Mouse (Mus musculus): Measurements from ENCODE around the gene C2cd4c. TPM values are rescaled to one million over a fixed set of nuclear protein-coding genes. Genes with fewer than 3 reads are reported as not detected.

C2cd4c gene
- polyA plus RNA-seq (2015; fragmentation: Nextera tagmentation; extraction: Ambion mirVana), result not detected in 2 replicates

DNA sequence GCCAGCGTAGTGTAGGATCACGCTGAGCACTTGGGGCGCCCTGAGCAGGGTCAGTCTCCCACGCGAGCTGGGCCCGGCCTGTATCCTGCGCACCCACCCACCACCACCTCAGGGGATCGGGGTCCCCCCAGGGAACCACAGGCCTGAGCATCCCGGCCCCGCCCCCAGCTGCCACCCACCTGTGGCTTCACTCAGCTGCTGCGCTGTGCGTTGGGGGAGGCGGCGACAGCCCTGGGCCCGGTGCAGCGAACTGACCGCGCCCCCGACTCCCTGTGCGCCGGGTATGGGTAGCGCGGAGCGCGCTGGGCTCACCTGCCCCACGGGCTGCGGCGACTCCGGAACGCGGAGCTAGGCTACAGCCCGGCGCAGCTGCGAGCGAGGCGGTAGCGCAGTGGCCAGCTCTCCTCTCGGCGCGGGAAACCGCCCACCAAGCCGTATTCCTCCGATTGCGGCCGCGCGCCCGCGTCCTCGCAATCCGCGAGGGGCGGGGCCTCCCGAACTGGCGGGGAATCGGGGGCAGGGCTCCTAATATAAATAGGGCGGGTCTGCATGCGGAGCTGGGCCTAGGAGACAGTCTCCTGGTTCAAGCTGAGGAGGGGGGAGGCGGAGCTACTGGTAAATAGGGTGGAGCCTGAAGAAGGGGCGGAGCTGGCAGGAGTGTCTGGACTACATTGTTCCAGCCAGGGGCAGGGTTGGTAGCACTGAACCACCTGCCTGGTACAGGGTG, at the start of gene C2cd4c:
C2cd4c (minus strand) TSS at position 448 of the 727 bp plus-strand sequence.
- Histone ChIP-seq H3K4me1 (ENCODE audit: control insufficient read depth, low read depth, low read length) (peaks cover 4% of the 10 kb centered on the region; the same call in 1 of the 2 replicates), H3K27ac (ENCODE audit: low read length) (no peak within 1 kb of the TSS), H3K27me3 (ENCODE audit: control insufficient read depth, insufficient read depth, low read depth, low read length) (peaks cover 33% of the 10 kb centered on the region), H3K36me3 (ENCODE audit: control insufficient read depth, insufficient read depth) (no peaks in the 10 kb centered on the region), H3K9me3 (replicated peaks; ENCODE audit: control insufficient read depth, low read length) (no peaks in the 10 kb centered on the region), H3K4me2 (ENCODE audit: low read depth, low read length) (peak within 1 kb of the TSS; percentile 74), H3K4me3 (ENCODE audit: low read depth, low read length) (peak within 1 kb of the TSS; percentile 52), H3K9ac (ENCODE audit: low read depth, low read length) (no peak within 1 kb of the TSS)
- ATAC-seq (ENCODE audit: low read depth), result peak; percentile 72
- 2% methylated on average over 55 of the region's 60 CpGs for WGBS (ENCODE audit: insufficient replicate concordance)

DNA sequence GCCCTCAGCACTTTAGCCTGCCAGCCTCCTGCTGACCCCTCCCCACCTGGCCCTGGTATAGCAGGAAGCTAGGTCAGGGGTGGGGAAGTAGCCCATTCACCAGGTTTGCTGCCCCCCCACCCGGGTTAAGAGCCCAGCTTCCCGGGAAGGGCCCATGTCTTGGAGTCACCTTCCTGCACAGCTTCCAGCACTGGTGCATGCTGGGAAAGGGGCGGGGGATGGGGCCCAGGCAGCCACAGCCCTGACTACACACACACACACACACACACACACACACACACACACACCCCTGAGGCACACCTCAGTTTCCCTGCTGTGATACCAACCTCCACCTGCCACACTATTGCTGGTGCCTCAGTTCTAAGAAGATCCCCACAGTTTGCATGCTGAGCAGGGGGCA, 48.0 kb upstream of the C2cd4c start:
- ATAC-seq (ENCODE audit: low read depth), result no peak
- WGBS (ENCODE audit: insufficient replicate concordance), result 33% methylated on average over 3 of the region's 3 CpGs

DNA sequence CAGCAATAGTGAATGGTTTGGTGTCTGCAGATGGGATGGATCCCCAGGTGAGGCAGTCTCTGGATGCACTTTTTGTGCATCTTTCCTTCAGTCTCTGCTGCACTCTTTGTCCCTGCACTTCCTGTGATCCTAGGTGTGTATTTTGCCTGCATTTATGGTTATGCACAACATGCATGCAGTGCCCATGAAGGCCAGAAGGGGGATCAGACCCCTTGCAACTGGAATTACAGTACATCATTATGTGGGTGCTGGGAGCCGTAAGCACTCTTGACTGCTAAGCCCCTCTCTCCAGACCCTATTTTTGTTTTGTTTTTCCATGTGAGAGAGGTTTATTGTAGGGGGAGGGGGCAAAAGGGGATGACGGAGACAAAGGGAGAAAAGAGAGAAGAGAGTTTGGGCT, 46.5 kb upstream of the C2cd4c start:
- Histone ChIP-seq H3K9ac (ENCODE audit: low read depth, low read length) (no peak overlapping the region), H3K4me2 (ENCODE audit: low read depth, low read length) (no peak overlapping the region), H3K27ac (ENCODE audit: low read length) (no peak overlapping the region), H3K9me3 (replicated peaks; ENCODE audit: control insufficient read depth, low read length) (no peaks in the 10 kb centered on the region), H3K36me3 (ENCODE audit: control insufficient read depth, insufficient read depth) (no peaks in the 10 kb centered on the region), H3K4me1 (ENCODE audit: control insufficient read depth, low read depth, low read length) (no peaks in the 10 kb centered on the region; the same call in 1 of the 2 replicates), H3K4me3 (ENCODE audit: low read depth, low read length) (no peak overlapping the region), H3K27me3 (ENCODE audit: control insufficient read depth, insufficient read depth, low read depth, low read length) (0 out of 2 replicates have a peak, but pooled peaks cover 2% of the 10 kb centered on the region)
- ATAC-seq (ENCODE audit: low read depth), result no peak
- WGBS (ENCODE audit: insufficient replicate concordance), result 75% methylated on average over 2 of the region's 2 CpGs

More for the DNA sequence above, 48.0 kb upstream of the C2cd4c start:
- Histone ChIP-seq H3K4me1 (ENCODE audit: control insufficient read depth, low read depth, low read length) (no peaks in the 10 kb centered on the region; the same call in 1 of the 2 replicates), H3K4me3 (ENCODE audit: low read depth, low read length) (no peak overlapping the region), H3K27me3 (ENCODE audit: control insufficient read depth, insufficient read depth, low read depth, low read length) (no peaks in the 10 kb centered on the region), H3K27ac (ENCODE audit: low read length) (no peak overlapping the region), H3K36me3 (ENCODE audit: control insufficient read depth, insufficient read depth) (no peaks in the 10 kb centered on the region), H3K9ac (ENCODE audit: low read depth, low read length) (no peak overlapping the region), H3K9me3 (replicated peaks; ENCODE audit: control insufficient read depth, low read length) (no peaks in the 10 kb centered on the region), H3K4me2 (ENCODE audit: low read depth, low read length) (no peak overlapping the region)

DNA sequence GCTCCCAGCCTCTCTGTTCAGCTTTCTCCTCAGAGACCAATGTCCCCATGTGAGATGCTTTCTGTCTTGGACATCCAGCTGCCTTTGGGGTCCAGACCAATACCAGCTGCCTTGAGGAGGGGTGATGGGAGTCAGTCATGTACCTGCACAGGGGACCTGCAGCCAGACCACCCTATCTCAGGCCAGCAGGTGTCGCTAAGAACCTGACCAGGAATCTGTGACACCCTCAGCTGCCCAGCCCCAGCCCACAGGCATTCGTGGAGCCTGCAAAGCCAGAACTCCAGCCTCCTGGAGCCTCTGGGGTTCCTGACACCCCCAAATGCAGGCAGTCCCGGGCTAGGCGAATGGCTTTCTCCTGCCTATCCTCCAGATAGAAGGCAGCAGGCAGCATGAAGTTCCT, 45.0 kb upstream of the C2cd4c start:
- no peaks in the 10 kb centered on the region for H3K36me3 ChIP-seq (ENCODE audit: control insufficient read depth, insufficient read depth)
- no peaks in the 10 kb centered on the region for H3K4me1 ChIP-seq (ENCODE audit: control insufficient read depth, low read depth, low read length)
- H3K4me2 ChIP-seq (ENCODE audit: low read depth, low read length), result no peak overlapping the region
- no peaks in the 10 kb centered on the region for H3K9me3 ChIP-seq (replicated peaks; ENCODE audit: control insufficient read depth, low read length)
- 0 out of 2 replicates have a peak, but pooled peaks have one; percentile 24 for ATAC-seq (ENCODE audit: low read depth)
- H3K9ac ChIP-seq (ENCODE audit: low read depth, low read length), result no peak overlapping the region
- 0 out of 2 replicates have a peak, but pooled peaks cover 2% of the 10 kb centered on the region for H3K27me3 ChIP-seq (ENCODE audit: control insufficient read depth, insufficient read depth, low read depth, low read length)
- no peak overlapping the region for H3K27ac ChIP-seq (ENCODE audit: low read length)
- WGBS (ENCODE audit: insufficient replicate concordance), result 16% methylated on average over 4 of the region's 4 CpGs
- no peak overlapping the region for H3K4me3 ChIP-seq (ENCODE audit: low read depth, low read length)

DNA sequence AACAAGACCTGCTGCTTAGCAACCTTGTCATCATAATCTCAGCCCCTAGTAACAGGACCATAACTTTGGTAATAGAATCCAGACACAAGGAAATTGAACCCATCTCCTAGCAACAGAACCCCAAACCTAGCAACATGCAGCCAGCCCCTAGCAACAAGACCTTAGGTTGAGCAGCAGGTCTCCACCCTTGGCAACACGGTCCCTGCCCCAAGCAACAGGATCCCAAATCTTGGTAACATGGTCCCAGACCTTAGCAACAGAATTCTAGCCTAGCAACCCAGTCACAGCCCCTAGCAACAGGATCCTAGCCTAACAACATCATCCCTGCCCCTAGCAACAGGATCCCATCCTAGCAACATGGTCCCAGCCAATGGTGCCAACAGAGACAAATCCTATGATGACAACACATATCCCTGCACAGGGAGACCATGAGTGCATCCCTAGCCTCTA, 41.1 kb upstream of the C2cd4c start:
- H3K4me2 ChIP-seq (ENCODE audit: low read depth, low read length), result no peak overlapping the region
- ATAC-seq (ENCODE audit: low read depth), result no peak
- no peaks in the 10 kb centered on the region for H3K36me3 ChIP-seq (ENCODE audit: control insufficient read depth, insufficient read depth)
- no peak overlapping the region for H3K27ac ChIP-seq (ENCODE audit: low read length)
- no peak overlapping the region for H3K4me3 ChIP-seq (ENCODE audit: low read depth, low read length)
- 0 out of 2 replicates have a peak, but pooled peaks cover 4% of the 10 kb centered on the region for H3K27me3 ChIP-seq (ENCODE audit: control insufficient read depth, insufficient read depth, low read depth, low read length)
- no peaks in the 10 kb centered on the region for H3K9me3 ChIP-seq (replicated peaks; ENCODE audit: control insufficient read depth, low read length)
- 38% methylated on average over 1 of the region's 1 CpGs for WGBS (ENCODE audit: insufficient replicate concordance)
- H3K9ac ChIP-seq (ENCODE audit: low read depth, low read length), result no peak overlapping the region
- no peaks in the 10 kb centered on the region for H3K4me1 ChIP-seq (ENCODE audit: control insufficient read depth, low read depth, low read length)

DNA sequence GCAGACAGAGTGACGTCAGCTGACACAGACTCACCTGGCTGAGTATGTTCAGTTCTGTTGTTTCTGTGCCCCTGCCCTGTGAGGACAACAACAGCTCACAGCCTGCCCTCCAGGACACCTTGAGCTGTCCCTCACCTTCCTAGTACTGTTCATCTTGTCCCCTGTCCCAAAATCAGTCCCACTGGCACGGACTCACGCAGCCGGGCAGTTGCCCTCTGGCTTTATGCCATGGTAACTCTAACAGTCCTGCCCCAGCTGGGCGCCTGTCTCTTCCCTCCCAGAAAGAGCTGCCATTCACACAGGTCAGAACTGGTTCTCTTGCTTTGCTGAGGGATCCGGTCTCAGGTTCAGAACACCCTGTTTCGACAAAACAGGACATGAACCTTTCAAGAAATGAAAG, 39.0 kb upstream of the C2cd4c start:
- Histone ChIP-seq H3K27me3 (ENCODE audit: control insufficient read depth, insufficient read depth, low read depth, low read length) (0 out of 2 replicates have a peak, but pooled peaks cover 4% of the 10 kb centered on the region), H3K9ac (ENCODE audit: low read depth, low read length) (no peak overlapping the region), H3K27ac (ENCODE audit: low read length) (no peak overlapping the region), H3K4me3 (ENCODE audit: low read depth, low read length) (no peak overlapping the region), H3K4me2 (ENCODE audit: low read depth, low read length) (no peak overlapping the region), H3K9me3 (replicated peaks; ENCODE audit: control insufficient read depth, low read length) (no peaks in the 10 kb centered on the region), H3K4me1 (ENCODE audit: control insufficient read depth, low read depth, low read length) (no peaks in the 10 kb centered on the region), H3K36me3 (ENCODE audit: control insufficient read depth, insufficient read depth) (no peaks in the 10 kb centered on the region)
- WGBS (ENCODE audit: insufficient replicate concordance), result 69% methylated on average over 7 of the region's 7 CpGs
- ATAC-seq (ENCODE audit: low read depth), result no peak

DNA sequence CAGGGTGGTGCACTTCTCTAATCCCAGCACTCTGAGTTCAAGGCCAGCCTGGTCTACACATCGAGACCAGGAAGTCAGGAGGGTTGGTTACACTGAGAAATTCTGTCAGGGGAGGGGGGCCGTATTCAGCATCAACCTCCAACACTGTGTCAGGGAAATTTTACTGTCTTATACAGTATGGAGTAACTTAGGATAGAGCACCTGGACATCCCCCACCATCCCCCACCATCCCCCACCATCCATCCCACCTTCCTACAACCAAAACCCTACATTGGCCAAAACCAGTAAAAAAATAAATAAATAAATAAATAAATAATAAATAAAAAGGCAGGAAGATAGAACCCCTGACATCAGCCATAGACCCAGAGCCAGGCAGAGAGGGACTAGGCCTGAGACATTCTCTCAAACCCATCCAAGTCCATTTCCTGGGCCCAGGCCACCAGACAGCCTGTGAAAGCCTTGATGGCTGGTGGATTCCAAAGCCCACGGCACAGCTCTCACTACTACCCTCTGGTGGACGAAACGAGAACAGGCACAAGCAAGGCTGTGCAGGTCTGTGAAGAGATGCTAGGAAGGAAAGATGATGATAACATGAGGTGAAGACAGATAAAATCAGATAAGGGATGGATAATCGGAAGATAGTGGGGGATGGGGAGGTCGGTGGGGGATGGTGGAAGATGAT, 35.4 kb upstream of the C2cd4c start:
- H3K4me2 ChIP-seq (ENCODE audit: low read depth, low read length), result no peak overlapping the region
- H3K27ac ChIP-seq (ENCODE audit: low read length), result no peak overlapping the region
- no peak for ATAC-seq (ENCODE audit: low read depth)
- no peaks in the 10 kb centered on the region for H3K9me3 ChIP-seq (replicated peaks; ENCODE audit: control insufficient read depth, low read length)
- WGBS (ENCODE audit: insufficient replicate concordance), result 18% methylated on average over 7 of the region's 7 CpGs
- H3K36me3 ChIP-seq (ENCODE audit: control insufficient read depth, insufficient read depth), result no peaks in the 10 kb centered on the region
- H3K27me3 ChIP-seq (ENCODE audit: control insufficient read depth, insufficient read depth, low read depth, low read length), result 0 out of 2 replicates have a peak, but pooled peaks cover 2% of the 10 kb centered on the region
- no peak overlapping the region for H3K4me3 ChIP-seq (ENCODE audit: low read depth, low read length)
- H3K9ac ChIP-seq (ENCODE audit: low read depth, low read length), result no peak overlapping the region
- H3K4me1 ChIP-seq (ENCODE audit: control insufficient read depth, low read depth, low read length), result no peaks in the 10 kb centered on the region

DNA sequence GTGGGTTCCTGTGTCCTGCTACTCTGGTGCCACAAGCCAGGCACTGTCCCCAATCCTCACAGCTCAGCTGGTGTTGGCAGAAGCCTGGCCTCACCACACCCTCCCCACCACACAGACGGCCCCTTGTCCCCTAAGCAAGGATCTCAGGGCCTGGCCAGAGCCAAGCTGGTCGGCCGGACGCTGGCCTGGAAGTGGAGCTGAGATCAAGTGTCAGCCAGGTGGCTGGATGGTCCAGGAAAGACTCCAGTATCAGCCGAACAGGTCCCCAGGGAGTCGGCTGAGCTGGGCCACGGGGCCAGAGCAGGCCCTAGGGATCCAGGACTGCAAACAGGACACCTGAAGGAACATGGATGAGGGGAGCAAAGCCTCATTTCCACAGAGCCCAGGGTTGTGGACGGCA, 31.9 kb upstream of the C2cd4c start, which contains the start of gene Odf3l2:
Odf3l2 (minus strand) TSS at position 28 of the 400 bp plus-strand sequence.
- 57% methylated on average over 8 of the region's 8 CpGs for WGBS (ENCODE audit: insufficient replicate concordance)
- Histone ChIP-seq H3K27ac (ENCODE audit: low read length) (no peak within 1 kb of the TSS), H3K4me1 (ENCODE audit: control insufficient read depth, low read depth, low read length) (no peaks in the 10 kb centered on the region), H3K4me2 (ENCODE audit: low read depth, low read length) (no peak within 1 kb of the TSS), H3K9me3 (replicated peaks; ENCODE audit: control insufficient read depth, low read length) (no peaks in the 10 kb centered on the region), H3K27me3 (ENCODE audit: control insufficient read depth, insufficient read depth, low read depth, low read length) (no peaks in the 10 kb centered on the region), H3K36me3 (ENCODE audit: control insufficient read depth, insufficient read depth) (no peaks in the 10 kb centered on the region), H3K4me3 (ENCODE audit: low read depth, low read length) (no peak within 1 kb of the TSS), H3K9ac (ENCODE audit: low read depth, low read length) (no peak within 1 kb of the TSS)
- ATAC-seq (ENCODE audit: low read depth), result no peak
